Mouse (Mus musculus) CH12F3 (cell line): ENCODE measurements around the gene Heyl.
"Not testable (repeated sequence)": the region's sequence is repeated elsewhere in the genome, so short reads cannot be mapped to it uniquely, and the experiment has no call there.

ENCODE experiments used
- in situ Hi-C: fragments of 300-500 bp; cut with MboI; formaldehyde crosslinking; loops from 2 replicates; pipeline ENCODE4 v1.14.3; 2020; ENCODE audit warnings: low sequenced_read_pairs

Heyl gene

DNA sequence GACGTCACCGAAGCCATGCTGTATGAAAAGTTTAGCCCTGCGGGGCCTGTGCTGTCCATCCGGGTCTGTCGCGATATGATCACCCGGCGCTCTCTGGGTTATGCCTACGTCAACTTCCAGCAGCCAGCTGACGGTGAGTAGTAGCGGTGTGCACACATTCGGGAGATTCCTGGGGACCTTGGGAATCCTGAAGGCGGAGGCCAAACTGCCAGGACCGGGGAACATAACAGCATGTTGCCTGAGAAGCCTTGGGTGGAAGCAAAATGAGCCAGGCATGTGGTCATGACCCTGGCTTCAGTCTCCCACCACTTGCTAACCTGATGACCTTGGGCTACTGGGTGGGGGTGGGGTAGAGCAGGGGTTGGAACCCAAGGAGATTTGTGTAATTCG is 50.3 kb downstream of the Heyl start:
- in situ Hi-C loops, result not testable (repeated sequence)

- in situ Hi-C loops, result no loop called here
Observed at GRCm38 (mm10) chr4:123284731-123285624, 51.6 kb downstream of the Heyl start.

DNA sequence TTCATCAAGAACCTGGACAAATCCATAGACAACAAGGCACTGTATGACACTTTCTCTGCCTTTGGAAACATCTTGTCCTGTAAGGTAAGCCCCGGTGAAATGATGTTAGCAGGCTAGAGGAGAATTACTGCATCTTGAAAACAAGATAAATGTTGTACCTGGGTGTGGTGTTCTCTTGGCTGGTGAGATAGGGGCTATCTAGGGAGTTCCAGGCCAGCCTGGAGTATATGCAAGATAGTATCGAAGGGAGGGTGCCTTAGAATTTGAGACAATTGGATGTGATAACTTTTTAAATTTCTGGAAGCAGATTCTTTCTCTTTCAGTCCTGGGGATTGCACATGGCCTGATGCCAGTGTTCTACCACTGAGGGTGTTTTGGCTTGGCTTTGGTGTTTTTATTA is 53.4 kb downstream of the Heyl start:
- in situ Hi-C loops, result no loop called here

DNA sequence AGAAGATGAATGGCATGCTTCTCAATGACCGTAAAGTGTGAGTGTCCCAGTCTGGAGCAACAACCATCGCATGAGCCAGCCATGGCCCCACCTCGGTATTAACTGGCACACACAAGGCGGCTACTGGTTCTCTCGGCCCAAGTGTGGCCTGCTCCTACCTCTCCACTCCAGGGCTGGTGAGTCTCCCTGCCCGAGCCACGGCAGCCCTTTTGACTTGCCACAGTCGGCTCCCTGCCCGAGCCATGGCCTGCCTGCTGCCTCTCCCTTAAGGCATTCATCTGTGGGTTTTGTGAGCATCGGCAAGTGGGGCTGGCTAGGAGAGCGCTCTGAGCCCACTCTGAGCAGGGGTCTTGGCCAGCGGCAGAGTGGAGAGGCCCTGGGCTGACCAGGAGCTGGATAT is 55.7 kb downstream of the Heyl start:
- in situ Hi-C loops, result no loop called here

DNA sequence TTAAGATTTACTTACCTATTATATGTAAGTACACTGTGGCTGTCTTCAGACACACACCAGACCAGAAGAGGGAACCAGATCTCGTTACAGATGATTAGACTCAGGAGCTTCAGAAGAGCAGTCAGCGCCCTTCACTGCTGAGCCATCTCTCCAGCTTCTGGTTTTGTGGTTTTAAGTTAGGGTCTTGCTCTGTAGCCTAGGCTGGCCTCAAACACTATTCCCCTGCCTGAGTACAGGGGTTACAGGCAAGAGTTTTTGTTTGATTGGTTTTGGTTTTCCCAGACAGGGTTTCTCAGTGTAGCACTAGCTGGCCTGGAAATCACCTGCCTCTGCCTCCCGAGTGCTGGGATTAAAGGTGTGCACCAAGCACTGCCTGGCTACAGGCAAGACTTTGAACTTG is 59.0 kb downstream of the Heyl start:
- in situ Hi-C loops, result no loop called here

DNA sequence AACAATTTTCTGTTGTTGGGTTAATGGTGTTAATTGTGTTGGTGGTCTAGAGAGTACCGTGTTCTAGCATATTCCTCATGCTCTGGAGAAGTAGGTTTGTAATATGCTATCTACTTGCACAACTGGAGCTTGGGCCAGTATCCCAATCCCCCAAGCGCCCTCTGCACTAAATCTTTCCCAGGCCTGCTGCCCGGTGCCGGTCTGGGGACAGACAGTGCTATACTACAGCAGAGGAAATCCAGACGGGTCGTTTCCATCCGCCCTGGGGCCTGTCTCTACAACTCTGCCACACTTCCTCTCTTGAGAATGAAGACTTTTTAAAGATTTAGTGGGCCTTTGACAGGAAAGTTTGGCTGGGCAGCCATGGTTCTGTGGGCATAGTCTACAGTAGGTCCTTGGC is 59.6 kb downstream of the Heyl start:
- in situ Hi-C loops, result no loop called here

- in situ Hi-C loops, result no loop called here
Observed at GRCm38 (mm10) chr4:123293661-123294443, 60.5 kb downstream of the Heyl start.

DNA sequence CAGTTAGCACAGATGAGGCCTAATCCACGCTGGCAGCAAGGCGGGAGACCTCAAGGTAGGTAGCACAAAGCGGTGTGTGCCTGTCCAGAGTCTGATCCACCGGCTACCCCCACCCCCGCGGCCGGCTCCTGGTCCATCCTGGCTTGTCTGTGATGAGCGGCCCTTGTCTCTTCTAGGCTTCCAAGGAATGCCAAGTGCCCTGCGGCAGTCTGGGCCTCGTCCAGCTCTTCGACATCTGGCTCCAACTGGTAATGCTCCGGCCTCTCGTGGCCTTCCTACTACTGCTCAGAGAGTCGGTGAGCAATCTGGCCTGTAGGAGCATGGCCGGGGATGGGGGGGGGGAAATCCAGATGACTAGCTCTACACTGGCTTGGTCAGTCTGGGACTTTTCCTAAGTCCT is 61.7 kb downstream of the Heyl start:
- in situ Hi-C loops, result not testable (repeated sequence)

DNA sequence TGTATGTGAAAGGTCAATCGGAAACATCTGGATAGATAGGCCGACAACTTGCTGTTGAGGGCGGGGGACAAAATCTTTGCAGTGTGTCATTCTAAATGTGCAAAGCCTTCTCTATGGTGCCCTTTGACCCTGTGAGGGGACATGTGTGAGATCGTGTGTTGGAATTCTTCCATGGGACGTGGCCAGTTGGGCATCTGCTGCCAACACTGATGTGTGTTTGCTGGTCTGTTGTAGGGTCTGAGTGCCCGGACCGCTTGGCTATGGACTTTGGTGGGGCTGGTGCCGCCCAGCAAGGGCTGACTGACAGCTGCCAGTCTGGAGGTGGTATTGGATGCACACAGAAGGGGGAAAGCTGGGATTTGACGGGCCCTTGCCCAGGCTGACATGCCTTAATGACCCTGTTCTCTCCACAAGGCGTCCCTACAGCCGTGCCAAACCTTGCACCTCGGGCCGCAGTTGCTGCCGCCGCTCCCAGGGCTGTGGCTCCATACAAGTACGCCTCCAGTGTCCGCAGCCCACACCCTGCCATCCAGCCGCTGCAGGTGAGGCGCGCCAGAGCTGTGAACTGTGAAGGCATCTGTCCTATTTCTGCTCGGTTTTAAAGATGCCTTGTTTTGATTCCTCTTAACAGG is 62.3 kb downstream of the Heyl start:
- in situ Hi-C loops, result no loop called here

DNA sequence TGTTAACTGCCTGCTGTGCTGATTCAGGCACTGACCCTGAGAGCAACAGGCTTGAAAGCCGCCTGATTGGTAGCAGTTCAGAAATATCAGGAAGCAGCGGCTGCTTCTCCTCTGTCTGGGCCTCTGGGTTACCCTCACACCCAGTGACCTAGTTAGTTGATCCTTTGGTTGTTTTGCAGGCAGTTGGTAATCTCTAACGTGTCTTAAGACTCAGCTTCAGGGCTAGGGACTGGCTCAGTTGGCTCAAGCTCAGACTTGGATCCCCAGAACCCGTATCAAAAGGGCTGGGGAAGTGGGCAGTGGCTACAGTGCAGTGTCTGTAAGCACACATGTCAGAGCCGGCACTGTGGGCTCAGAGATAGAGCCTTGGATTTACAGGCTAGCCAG is 62.8 kb downstream of the Heyl start:
- in situ Hi-C loops, result no loop called here

GRCm38 (mm10) chr4:123297195-123297960 is 64.0 kb downstream of the Heyl start:
- in situ Hi-C loops, result no loop called here

DNA sequence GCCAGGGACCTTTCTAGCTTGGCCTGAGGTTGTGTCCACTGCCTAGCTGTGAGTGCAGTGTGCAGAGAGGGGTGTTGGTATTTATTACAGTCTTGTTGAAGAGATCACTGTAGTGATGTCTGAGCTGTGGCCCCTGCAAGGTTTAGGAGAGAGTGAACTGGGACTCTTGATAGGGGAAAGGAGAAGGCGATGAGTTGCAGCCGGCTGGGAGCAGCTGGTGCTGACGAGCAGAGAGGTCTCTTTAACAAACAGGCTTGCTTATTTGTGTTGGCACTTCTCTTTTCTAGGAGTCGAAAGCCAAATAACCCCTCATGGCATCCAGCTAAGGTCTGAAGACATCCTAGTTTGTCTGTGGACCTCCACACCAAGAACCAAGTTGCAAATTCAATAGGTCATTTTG is 64.9 kb downstream of the Heyl start:
- in situ Hi-C loops, result no loop called here

- in situ Hi-C loops, result no loop called here
Observed at GRCm38 (mm10) chr4:123298980-123299670, 65.8 kb downstream of the Heyl start.
